ENCODE assay signal across 21 mouse cellular contexts in the genomic region with DNA sequence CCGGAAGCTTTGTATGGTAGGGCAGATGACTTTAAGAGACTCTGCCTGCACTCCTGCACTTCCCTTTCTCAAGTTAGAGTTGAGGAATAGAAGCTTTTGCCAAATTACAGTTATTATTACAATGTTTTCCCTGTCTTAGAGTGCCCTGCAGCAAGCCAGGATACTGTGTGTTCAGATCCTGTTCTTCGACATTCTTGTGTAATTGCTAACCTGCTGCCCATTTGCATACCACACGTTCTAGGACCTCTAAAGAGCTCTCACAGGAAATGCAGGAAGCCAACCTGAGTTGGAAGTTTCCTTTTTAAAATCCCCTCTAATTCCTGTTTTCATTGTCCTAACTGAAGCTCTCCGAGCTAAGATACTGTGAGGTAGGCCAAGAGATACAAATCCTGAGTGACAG. TPM values are rescaled to one million over a fixed set of nuclear protein-coding genes. Genes with fewer than 3 reads are reported as not detected.
DNase-seq lines count a peak whose midpoint lies in the region; ATAC-seq and TF ChIP-seq lines count a peak whose summit lies in the region.
"Had no signal": no experiment of that assay in that cellular context is flagged by ENCODE, and none has a peak within 500 bp of the region (broad histone marks: within the 10 kb centered on the region; RNA-seq: fewer than 3 reads in every experiment).

No protein-coding gene starts in this region.

- peak overlapping the region; percentile 48; the same call in 1 of the 2 replicates for H3K27ac ChIP-seq in embryonic facial prominence, embryonic 13.5 days
- H3K27ac ChIP-seq in limb, embryonic 14.5 days (replicated peaks; ENCODE audit: low read depth, low read length) = no peak overlapping the region
- no peak overlapping the region for H3K27ac ChIP-seq in hindbrain, embryonic 11.5 days (ENCODE audit: low read depth, low read length)
- H3K27ac ChIP-seq in hindbrain, embryonic 12.5 days = no peak overlapping the region
- H3K27ac ChIP-seq: forebrain, embryonic 10.5 days; hindbrain, embryonic 14.5 days had no signal

- intact Hi-C loops in heart, postnatal 25 days (cut with DNase I) = no loop called here

- ATAC-seq in embryonic facial prominence, embryonic 13.5 days (ENCODE audit: insufficient number of reproducible peaks, insufficient read depth, low FRiP score, low TSS enrichment, low read depth) = no peak
- no peak for ATAC-seq in limb, embryonic 14.5 days (ENCODE audit: low FRiP score, low read depth)
- ATAC-seq in hindbrain, embryonic 11.5 days (ENCODE audit: low FRiP score) = no peak
- ATAC-seq in hindbrain, embryonic 12.5 days (ENCODE audit: low FRiP score) = no peak
- ATAC-seq: intestine, embryonic 16.5 days had no signal

- no peak overlapping the region for H3K4me3 ChIP-seq in embryonic facial prominence, embryonic 13.5 days
- no peak overlapping the region for H3K4me3 ChIP-seq in limb, embryonic 14.5 days (replicated peaks; ENCODE audit: low read length)
- no peak overlapping the region for H3K4me3 ChIP-seq in hindbrain, embryonic 11.5 days (ENCODE audit: low read depth, low read length)
- no peak overlapping the region for H3K4me3 ChIP-seq in hindbrain, embryonic 12.5 days
- H3K4me3 ChIP-seq: forebrain, embryonic 10.5 days; myocyte had no signal

- H3K9me3 ChIP-seq in embryonic facial prominence, embryonic 13.5 days = no peaks in the 10 kb centered on the region
- H3K9me3 ChIP-seq in limb, embryonic 14.5 days (ENCODE audit: control insufficient read depth, low read length) = no peaks in the 10 kb centered on the region
- no peaks in the 10 kb centered on the region for H3K9me3 ChIP-seq in hindbrain, embryonic 11.5 days (ENCODE audit: control insufficient read depth, low read length)
- H3K9me3 ChIP-seq in hindbrain, embryonic 12.5 days (replicated peaks) = no peaks in the 10 kb centered on the region
- H3K9me3 ChIP-seq: forebrain, embryonic 10.5 days had no signal

- no peaks in the 10 kb centered on the region for H3K4me1 ChIP-seq in embryonic facial prominence, embryonic 13.5 days
- no peaks in the 10 kb centered on the region for H3K4me1 ChIP-seq in limb, embryonic 14.5 days (ENCODE audit: control insufficient read depth, insufficient read depth, low read length)
- no peaks in the 10 kb centered on the region for H3K4me1 ChIP-seq in hindbrain, embryonic 11.5 days (replicated peaks; ENCODE audit: control insufficient read depth, insufficient read depth, low read length)
- no peaks in the 10 kb centered on the region for H3K4me1 ChIP-seq in hindbrain, embryonic 12.5 days

- no peaks in the 10 kb centered on the region for H3K36me3 ChIP-seq in embryonic facial prominence, embryonic 13.5 days
- no peaks in the 10 kb centered on the region for H3K36me3 ChIP-seq in limb, embryonic 14.5 days (ENCODE audit: control insufficient read depth, insufficient read depth, low read length)
- no peaks in the 10 kb centered on the region for H3K36me3 ChIP-seq in hindbrain, embryonic 11.5 days (ENCODE audit: control insufficient read depth, insufficient read depth, low read length)
- no peaks in the 10 kb centered on the region for H3K36me3 ChIP-seq in hindbrain, embryonic 12.5 days
- H3K36me3 ChIP-seq: forebrain, embryonic 10.5 days had no signal

- no peak for TF ChIP-seq POLR2A in limb, embryonic 14.5 days (IDR thresholded peaks at IDR 0.05; ENCODE audit: borderline replicate concordance, extremely low read depth, insufficient read depth, insufficient read length)

- DNase-seq in kidney, adult 11 months = peak; percentile 31
- no peak for DNase-seq in kidney, postnatal 25 days
- DNase-seq in limb, embryonic 14.5 days (ENCODE audit: low spot score) = peak; percentile 33
- peak; percentile 15 for DNase-seq in lung, postnatal 14 days
- no peak for DNase-seq in hindbrain, embryonic 11.5 days (ENCODE audit: low spot score)
- no peak for DNase-seq in heart, postnatal 25 days (ENCODE audit: low spot score)
- DNase-seq: cerebellum, postnatal 14 days; gastrocnemius, postnatal 25 days; right cerebral cortex, adult 18-20 months; thymus, postnatal 4 days had no signal

- H3K4me2 ChIP-seq in embryonic facial prominence, embryonic 13.5 days = no peak overlapping the region
- H3K4me2 ChIP-seq in limb, embryonic 14.5 days (replicated peaks; ENCODE audit: low read depth, low read length, severe bottlenecking) = no peak overlapping the region
- H3K4me2 ChIP-seq in hindbrain, embryonic 11.5 days (replicated peaks; ENCODE audit: low read depth, low read length) = no peak overlapping the region
- no peak overlapping the region for H3K4me2 ChIP-seq in hindbrain, embryonic 12.5 days (replicated peaks)
- H3K4me2 ChIP-seq: hindbrain, embryonic 14.5 days; midbrain, embryonic 11.5 days had no signal

- WGBS in embryonic facial prominence, embryonic 13.5 days = 39% methylated on average over 4 of the region's 4 CpGs
- 48% methylated on average over 4 of the region's 4 CpGs for WGBS in limb, embryonic 14.5 days
- 66% methylated on average over 4 of the region's 4 CpGs for WGBS in hindbrain, embryonic 11.5 days
- 63% methylated on average over 4 of the region's 4 CpGs for WGBS in hindbrain, embryonic 12.5 days

- no peaks in the 10 kb centered on the region for H3K27me3 ChIP-seq in embryonic facial prominence, embryonic 13.5 days
- H3K27me3 ChIP-seq in limb, embryonic 14.5 days (ENCODE audit: control insufficient read depth, insufficient read depth, low read length) = no peaks in the 10 kb centered on the region
- H3K27me3 ChIP-seq in hindbrain, embryonic 11.5 days (ENCODE audit: control insufficient read depth, insufficient read depth, low read length) = no peaks in the 10 kb centered on the region
- H3K27me3 ChIP-seq in hindbrain, embryonic 12.5 days = no peaks in the 10 kb centered on the region

- no peak overlapping the region for H3K9ac ChIP-seq in embryonic facial prominence, embryonic 13.5 days
- no peak overlapping the region for H3K9ac ChIP-seq in limb, embryonic 14.5 days (ENCODE audit: low read depth, low read length, severe bottlenecking)
- no peak overlapping the region for H3K9ac ChIP-seq in hindbrain, embryonic 11.5 days (ENCODE audit: low read depth, low read length)
- H3K9ac ChIP-seq in hindbrain, embryonic 12.5 days = no peak overlapping the region
- H3K9ac ChIP-seq: hindbrain, embryonic 14.5 days had no signal

RNA-seq across cellular contexts. Expression of gene Cib2, which starts 6.9 kb away (rescaled TPM):
- polyA plus RNA-seq in embryonic facial prominence, embryonic 13.5 days (2015; fragmentation: Nextera tagmentation; extraction: Ambion mirVana) = 36.0 and 36.4 TPM in 2 replicates
- 13.4 and 14.3 TPM in 2 replicates for polyA plus RNA-seq in limb, embryonic 14.5 days (2012; rRNA removed)
- polyA plus RNA-seq in limb, embryonic 14.5 days (2014; fragmentation: Nextera tagmentation; extraction: Ambion mirVana) = 26.5 and 31.6 TPM in 2 replicates
- 19.1 and 20.8 TPM in 2 replicates for polyA plus RNA-seq in hindbrain, embryonic 11.5 days (2014; fragmentation: Nextera tagmentation; extraction: Ambion mirVana)
- total RNA-seq in heart, postnatal 25 days (2021) = 1 to 10 TPM; 1.4 to 1.8 TPM
- polyA plus RNA-seq in hindbrain, embryonic 12.5 days (2016; fragmentation: Nextera tagmentation; extraction: Ambion mirVana) = 23.5 and 24.7 TPM in 2 replicates

RNA-seq across cellular contexts. Expression of gene Idh3a, which starts 19.2 kb away (rescaled TPM):
- polyA plus RNA-seq in embryonic facial prominence, embryonic 13.5 days (2015; fragmentation: Nextera tagmentation; extraction: Ambion mirVana) = 103 and 110 TPM in 2 replicates
- 55.4 and 56.6 TPM in 2 replicates for polyA plus RNA-seq in limb, embryonic 14.5 days (2012; rRNA removed)
- 102 and 103 TPM in 2 replicates for polyA plus RNA-seq in limb, embryonic 14.5 days (2014; fragmentation: Nextera tagmentation; extraction: Ambion mirVana)
- 118 and 131 TPM in 2 replicates for polyA plus RNA-seq in hindbrain, embryonic 11.5 days (2014; fragmentation: Nextera tagmentation; extraction: Ambion mirVana)
- 100 to 1,000 TPM; 627 to 667 TPM for total RNA-seq in heart, postnatal 25 days (2021)
- polyA plus RNA-seq in hindbrain, embryonic 12.5 days (2016; fragmentation: Nextera tagmentation; extraction: Ambion mirVana) = 101 and 103 TPM in 2 replicates

RNA-seq across cellular contexts. Expression of gene Sh2d7, which starts 28.2 kb away (rescaled TPM):
- not detected in 2 replicates for polyA plus RNA-seq in embryonic facial prominence, embryonic 13.5 days (2015; fragmentation: Nextera tagmentation; extraction: Ambion mirVana)
- not detected in 2 replicates for polyA plus RNA-seq in limb, embryonic 14.5 days (2012; rRNA removed)
- polyA plus RNA-seq in limb, embryonic 14.5 days (2014; fragmentation: Nextera tagmentation; extraction: Ambion mirVana) = not detected in 2 replicates
- 0.08 and 0.18 TPM in 2 replicates for polyA plus RNA-seq in hindbrain, embryonic 11.5 days (2014; fragmentation: Nextera tagmentation; extraction: Ambion mirVana)
- total RNA-seq in heart, postnatal 25 days (2021) = not detected
- not detected in 2 replicates for polyA plus RNA-seq in hindbrain, embryonic 12.5 days (2016; fragmentation: Nextera tagmentation; extraction: Ambion mirVana)
- total RNA-seq: gastrocnemius, postnatal 25 days; layer of hippocampus, postnatal 25 days; left cerebral cortex, postnatal 25 days had no signal
- polyA plus RNA-seq: forebrain, embryonic 10.5 days; heart, embryonic 14.5 days; hindbrain, embryonic 14.5 days; intestine, embryonic 16.5 days; liver, embryonic 16.5 days; midbrain, embryonic 11.5 days; myocyte had no signal

Comparison
In these comparisons a context has a peak if more than half of its experiments do, and no peak if none do; other contexts are left out.
1. DNase-seq: peak in kidney, adult 11 months (single experiment), limb, embryonic 14.5 days (single experiment) and lung, postnatal 14 days (single experiment); none in kidney, postnatal 25 days (0 of 2), hindbrain, embryonic 11.5 days (single experiment) and heart, postnatal 25 days (single experiment).